Mouse (Mus musculus): Measurements from ENCODE around the gene Mettl7a3. TPM values are rescaled to one million over a fixed set of nuclear protein-coding genes. Genes with fewer than 3 reads are reported as not detected.

Mettl7a3 gene
- 0.49 and 1.3 TPM in 2 replicates for total RNA-seq (2012; rRNA removed)

- Histone ChIP-seq H3K4me3 (ENCODE audit: insufficient read depth in 1 of 2, low read depth in 1 of 2, low read length in 2 of 2, poor library complexity in 1 of 2, severe bottlenecking in 1 of 2) (no peak within 1 kb of the TSS), H3K27ac (ENCODE audit: insufficient read depth, low read depth, low read length, poor library complexity, severe bottlenecking) (no peak within 1 kb of the TSS), H3K36me3 (ENCODE audit: control insufficient read depth, insufficient read depth, low read length, poor library complexity, severe bottlenecking) (no peaks in the 10 kb centered on the region), H3K4me1 (ENCODE audit: control insufficient read depth in 2 of 2, insufficient read depth in 2 of 2, low read length in 2 of 2, poor library complexity in 1 of 2) (no peaks in the 10 kb centered on the region), H3K9ac (ENCODE audit: insufficient read depth, low read depth, low read length, poor library complexity, severe bottlenecking) (no peak within 1 kb of the TSS), H3K9me3 (ENCODE audit: control insufficient read depth, insufficient read depth, low read depth, low read length) (no peaks in the 10 kb centered on the region)
- in situ Hi-C loops (cut with MboI; ENCODE audit: low sequenced_read_pairs in 2 of 2, unreplicated experiment in 2 of 2): no loop called here
- DNase-seq (ENCODE audit: low read depth, low spot score): no peak
- TF ChIP-seq HCFC1 (IDR thresholded peaks at IDR 0.05; ENCODE audit: borderline replicate concordance, insufficient read depth, low read length) (no peak), ZNF384 (IDR thresholded peaks at IDR 0.05; ENCODE audit: low read depth, low read length) (no peak), CHD2 (IDR thresholded peaks at IDR 0.05; ENCODE audit: low read depth, low read length) (no peak), MAFK (IDR thresholded peaks at IDR 0.05; ENCODE audit: insufficient read depth, low read depth, low read length) (no peak), ZC3H11A (IDR thresholded peaks at IDR 0.05; ENCODE audit: borderline replicate concordance, low read depth, low read length) (no peak)
Observed at GRCm38 (mm10) chr15:100334629-100335028, at the start of gene Mettl7a3. TSS of gene Mettl7a3 (plus strand) at chr15:100334929.

- Histone ChIP-seq H3K9ac (ENCODE audit: insufficient read depth, low read depth, low read length, poor library complexity, severe bottlenecking) (no peak overlapping the region), H3K36me3 (ENCODE audit: control insufficient read depth, insufficient read depth, low read length, poor library complexity, severe bottlenecking) (no peaks in the 10 kb centered on the region), H3K4me3 (ENCODE audit: insufficient read depth in 1 of 2, low read depth in 1 of 2, low read length in 2 of 2, poor library complexity in 1 of 2, severe bottlenecking in 1 of 2) (no peak overlapping the region), H3K4me1 (ENCODE audit: control insufficient read depth in 2 of 2, insufficient read depth in 2 of 2, low read length in 2 of 2, poor library complexity in 1 of 2) (peaks cover 6 to 18% of the 10 kb centered on the region in 2 experiments; a peak in 3 of 4 replicates), H3K27ac (ENCODE audit: insufficient read depth, low read depth, low read length, poor library complexity, severe bottlenecking) (no peak overlapping the region), H3K9me3 (ENCODE audit: control insufficient read depth, insufficient read depth, low read depth, low read length) (no peaks in the 10 kb centered on the region)
- no peak for DNase-seq (ENCODE audit: low read depth, low spot score)
- in situ Hi-C loops (cut with MboI; ENCODE audit: low sequenced_read_pairs in 2 of 2, unreplicated experiment in 2 of 2): no loop called here
- TF ChIP-seq HCFC1 (IDR thresholded peaks at IDR 0.05; ENCODE audit: borderline replicate concordance, insufficient read depth, low read length) (no peak), ZC3H11A (IDR thresholded peaks at IDR 0.05; ENCODE audit: borderline replicate concordance, low read depth, low read length) (no peak), MAFK (IDR thresholded peaks at IDR 0.05; ENCODE audit: insufficient read depth, low read depth, low read length) (no peak), CHD2 (IDR thresholded peaks at IDR 0.05; ENCODE audit: low read depth, low read length) (no peak), ZNF384 (IDR thresholded peaks at IDR 0.05; ENCODE audit: low read depth, low read length) (no peak)
Observed at GRCm38 (mm10) chr15:100288980-100289379, 45.7 kb upstream of the Mettl7a3 start.

- Histone ChIP-seq H3K4me3 (ENCODE audit: insufficient read depth in 1 of 2, low read depth in 1 of 2, low read length in 2 of 2, poor library complexity in 1 of 2, severe bottlenecking in 1 of 2) (no peak overlapping the region), H3K4me1 (ENCODE audit: control insufficient read depth in 2 of 2, insufficient read depth in 2 of 2, low read length in 2 of 2, poor library complexity in 1 of 2) (peaks cover 4 to 16% of the 10 kb centered on the region in 2 experiments; a peak in 3 of 4 replicates), H3K9me3 (ENCODE audit: control insufficient read depth, insufficient read depth, low read depth, low read length) (no peaks in the 10 kb centered on the region), H3K9ac (ENCODE audit: insufficient read depth, low read depth, low read length, poor library complexity, severe bottlenecking) (no peak overlapping the region), H3K36me3 (ENCODE audit: control insufficient read depth, insufficient read depth, low read length, poor library complexity, severe bottlenecking) (no peaks in the 10 kb centered on the region), H3K27ac (ENCODE audit: insufficient read depth, low read depth, low read length, poor library complexity, severe bottlenecking) (no peak overlapping the region)
- in situ Hi-C loops (cut with MboI; ENCODE audit: low sequenced_read_pairs in 2 of 2, unreplicated experiment in 2 of 2): no loop called here
- TF ChIP-seq MAFK (IDR thresholded peaks at IDR 0.05; ENCODE audit: insufficient read depth, low read depth, low read length): no peak
- TF ChIP-seq ZC3H11A (IDR thresholded peaks at IDR 0.05; ENCODE audit: borderline replicate concordance, low read depth, low read length): no peak
- TF ChIP-seq HCFC1 (IDR thresholded peaks at IDR 0.05; ENCODE audit: borderline replicate concordance, insufficient read depth, low read length): no peak
- TF ChIP-seq CHD2 (IDR thresholded peaks at IDR 0.05; ENCODE audit: low read depth, low read length): no peak
- TF ChIP-seq ZNF384 (IDR thresholded peaks at IDR 0.05; ENCODE audit: low read depth, low read length): no peak
- no peak for DNase-seq (ENCODE audit: low read depth, low spot score)
Observed at GRCm38 (mm10) chr15:100290858-100291257, 43.9 kb upstream of the Mettl7a3 start.

DNA sequence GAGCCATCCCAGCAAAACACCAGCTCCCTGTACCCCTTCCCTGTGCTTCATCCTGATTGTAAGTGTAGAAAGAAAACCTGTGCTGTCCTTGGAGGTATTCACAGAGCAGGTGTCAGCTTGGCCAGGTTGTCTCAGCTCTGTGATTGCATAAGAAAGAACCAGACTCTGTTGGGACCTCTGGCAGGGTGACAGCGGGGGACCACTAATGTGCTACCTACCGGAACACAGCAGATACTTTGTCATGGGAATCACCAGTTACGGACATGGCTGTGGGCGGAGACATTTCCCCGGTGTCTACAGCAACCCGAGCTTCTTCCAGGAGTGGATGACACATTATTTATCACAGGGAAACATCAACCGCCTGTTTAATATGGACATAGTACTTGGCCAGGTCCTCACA is 42.4 kb upstream of the Mettl7a3 start:
- TF ChIP-seq CHD2 (IDR thresholded peaks at IDR 0.05; ENCODE audit: low read depth, low read length) (no peak), ZC3H11A (IDR thresholded peaks at IDR 0.05; ENCODE audit: borderline replicate concordance, low read depth, low read length) (no peak), ZNF384 (IDR thresholded peaks at IDR 0.05; ENCODE audit: low read depth, low read length) (no peak), MAFK (IDR thresholded peaks at IDR 0.05; ENCODE audit: insufficient read depth, low read depth, low read length) (no peak), HCFC1 (IDR thresholded peaks at IDR 0.05; ENCODE audit: borderline replicate concordance, insufficient read depth, low read length) (no peak)
- H3K36me3 ChIP-seq (ENCODE audit: control insufficient read depth, insufficient read depth, low read length, poor library complexity, severe bottlenecking): no peaks in the 10 kb centered on the region
- H3K27ac ChIP-seq (ENCODE audit: insufficient read depth, low read depth, low read length, poor library complexity, severe bottlenecking): no peak overlapping the region
- peaks cover 4 to 14% of the 10 kb centered on the region in 2 experiments; a peak in 3 of 4 replicates for H3K4me1 ChIP-seq (ENCODE audit: control insufficient read depth in 2 of 2, insufficient read depth in 2 of 2, low read length in 2 of 2, poor library complexity in 1 of 2)
- no peak for DNase-seq (ENCODE audit: low read depth, low spot score)
- no peaks in the 10 kb centered on the region for H3K9me3 ChIP-seq (ENCODE audit: control insufficient read depth, insufficient read depth, low read depth, low read length)
- in situ Hi-C loops (cut with MboI; ENCODE audit: low sequenced_read_pairs in 2 of 2, unreplicated experiment in 2 of 2): no loop called here
- H3K4me3 ChIP-seq (ENCODE audit: insufficient read depth in 1 of 2, low read depth in 1 of 2, low read length in 2 of 2, poor library complexity in 1 of 2, severe bottlenecking in 1 of 2): no peak overlapping the region
- no peak overlapping the region for H3K9ac ChIP-seq (ENCODE audit: insufficient read depth, low read depth, low read length, poor library complexity, severe bottlenecking)

Data from ES-E14 (cell line).